Mouse (Mus musculus) regulatory T cell (primary cell): ENCODE results near the gene Igsf10.
"Not testable (repeated sequence)": the region's sequence is repeated elsewhere in the genome, so short reads cannot be mapped to it uniquely, and the experiment has no call there.

Source experiments
- in situ Hi-C: fragments of 300-600 bp; cut with MboI, MseI; formaldehyde crosslinking; loops from one replicate; pipeline ENCODE4 v1.15.1; 2025; ENCODE audit warnings: high pct_unique_total_duplicates

Gene Igsf10

DNA sequence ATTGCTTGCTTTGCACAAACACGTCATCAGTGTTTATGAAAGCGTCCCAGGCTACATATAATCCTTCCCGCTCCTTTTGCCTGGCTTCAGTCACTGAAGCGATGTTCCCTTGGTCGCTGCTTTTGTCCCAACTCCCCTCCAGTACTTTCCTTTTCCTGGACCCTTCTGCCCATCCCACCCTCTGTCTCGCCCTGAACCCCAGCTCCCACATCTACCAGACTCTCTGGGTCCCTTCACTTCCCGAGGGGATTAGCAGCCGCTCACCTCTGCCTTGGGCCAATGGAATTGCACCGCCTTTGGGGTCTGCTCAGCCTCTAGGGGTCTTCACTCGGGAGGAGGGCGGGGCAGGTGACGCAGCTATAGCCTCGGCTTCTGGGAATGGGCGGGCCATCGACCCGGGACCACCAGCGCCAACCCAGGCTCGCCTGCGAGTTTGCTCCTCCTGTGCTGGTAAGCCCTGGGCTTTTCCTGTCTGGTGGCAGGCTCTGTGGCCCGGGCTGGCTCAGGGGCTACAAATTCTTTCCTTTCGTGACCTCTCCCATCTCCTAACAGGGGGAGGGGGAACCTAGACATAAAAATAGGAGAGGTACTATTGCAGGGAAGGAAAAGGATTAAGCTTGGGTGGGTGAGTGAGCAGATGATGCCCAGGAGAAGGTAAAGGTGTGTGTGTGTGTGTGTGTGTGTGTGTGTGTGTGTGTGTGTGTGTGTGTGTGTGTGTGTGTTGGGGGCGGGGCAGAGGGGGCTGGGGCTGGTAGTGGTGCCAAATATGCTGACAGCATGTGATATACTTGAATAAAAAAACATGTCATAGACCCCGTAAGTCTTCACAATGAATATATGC, at the start of gene Igsf10:
TSS of gene Igsf10 (minus strand) at position 330 of the 841 bp plus-strand sequence.
- in situ Hi-C loops: no loop called here

DNA sequence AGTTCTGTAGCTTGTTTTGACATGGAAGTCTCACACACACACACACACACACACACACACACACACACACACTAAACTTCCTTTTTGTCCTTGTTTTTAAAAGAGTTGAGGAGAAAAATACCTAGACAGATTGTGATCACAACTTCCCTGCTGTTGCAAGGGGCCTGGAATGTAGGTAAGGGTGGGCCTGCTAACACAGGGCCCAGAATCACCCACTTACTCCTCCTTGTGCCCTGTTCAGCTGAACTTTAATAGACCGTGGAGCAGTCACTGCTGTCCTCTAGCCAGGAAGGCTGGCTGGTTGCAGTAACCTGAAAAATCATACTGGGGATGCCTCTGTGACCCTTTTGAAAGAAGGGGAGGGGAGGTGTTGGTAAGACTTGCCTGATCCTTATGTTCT, 41.4 kb upstream of the Igsf10 start:
- in situ Hi-C loops: no loop called here

DNA sequence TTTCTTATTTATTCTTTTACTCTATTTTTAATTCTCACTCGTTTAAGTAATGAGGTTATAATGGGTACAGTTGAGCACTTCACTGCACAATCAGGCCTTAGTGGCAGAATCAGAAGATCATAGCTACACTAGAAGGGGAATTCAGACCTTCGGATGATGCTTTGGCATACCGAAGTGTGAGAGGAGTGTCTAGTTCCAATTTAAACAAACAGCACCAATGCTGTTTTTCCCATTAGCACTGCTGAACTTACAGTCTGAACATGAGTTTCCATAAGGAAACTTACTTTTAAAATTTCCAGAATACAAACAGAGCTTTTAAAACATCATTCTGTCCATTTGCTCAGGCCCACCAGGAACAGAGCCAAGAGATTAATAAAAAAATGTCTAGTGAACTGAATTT, 40.8 kb upstream of the Igsf10 start:
- in situ Hi-C loops: no loop called here

DNA sequence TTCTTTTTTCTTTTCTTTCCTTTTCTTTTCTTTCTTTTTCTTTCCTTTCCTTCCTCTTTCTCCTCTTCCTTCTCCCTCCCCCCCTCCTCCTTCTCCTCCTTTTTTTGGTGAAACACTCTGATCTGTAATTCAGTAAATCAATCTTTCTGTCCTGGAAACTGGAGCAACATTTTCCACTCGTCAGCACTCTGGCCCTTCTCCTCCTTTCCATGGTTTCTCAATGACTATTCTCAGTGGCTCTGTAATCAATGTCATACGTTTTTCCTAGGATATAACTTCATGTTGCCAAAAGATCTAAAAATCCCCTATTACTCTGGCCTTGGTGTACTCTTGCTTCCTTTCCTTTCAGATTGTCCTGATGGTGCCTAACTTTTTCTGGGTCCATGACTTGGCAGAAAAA, 40.1 kb upstream of the Igsf10 start:
- in situ Hi-C loops: no loop called here

DNA sequence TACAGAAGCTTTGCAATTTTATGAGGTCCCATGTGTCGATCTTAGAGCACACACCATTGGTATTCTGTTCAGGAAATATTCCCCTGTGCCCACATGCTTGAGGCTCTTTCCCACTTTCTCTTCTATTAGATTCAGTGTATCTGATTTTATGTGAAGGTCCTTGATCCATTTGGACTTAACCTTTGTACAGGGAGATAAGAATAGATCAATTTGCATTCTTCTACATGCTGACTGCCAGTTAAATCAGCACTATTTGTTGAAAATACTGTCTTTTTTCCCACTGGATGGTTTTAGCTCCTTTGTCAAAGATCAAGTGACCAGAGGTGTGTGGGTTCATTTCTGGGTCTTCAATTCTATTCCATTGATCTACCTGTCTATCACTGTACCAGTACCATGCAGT, 34.6 kb upstream of the Igsf10 start:
- in situ Hi-C loops: not testable (repeated sequence)

DNA sequence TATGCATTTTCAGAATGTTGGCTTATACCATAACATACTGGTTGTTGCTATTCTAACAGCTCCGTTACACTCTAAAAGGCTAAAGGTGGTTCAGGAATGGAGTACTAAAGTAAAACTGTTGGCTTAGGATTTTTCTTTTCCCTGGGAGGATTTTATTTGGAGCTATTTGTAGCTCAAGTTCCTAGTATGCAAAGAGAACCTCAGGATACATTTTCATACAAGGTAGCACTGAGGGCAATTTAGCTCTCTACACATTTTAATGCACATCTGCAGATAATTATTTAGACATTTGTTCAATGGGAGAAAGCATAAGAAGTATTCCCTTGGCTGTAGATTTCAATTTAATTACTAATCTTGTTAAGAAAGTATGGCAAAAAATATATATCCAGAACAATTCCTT, 17.7 kb upstream of the Igsf10 start:
- in situ Hi-C loops: no loop called here

DNA sequence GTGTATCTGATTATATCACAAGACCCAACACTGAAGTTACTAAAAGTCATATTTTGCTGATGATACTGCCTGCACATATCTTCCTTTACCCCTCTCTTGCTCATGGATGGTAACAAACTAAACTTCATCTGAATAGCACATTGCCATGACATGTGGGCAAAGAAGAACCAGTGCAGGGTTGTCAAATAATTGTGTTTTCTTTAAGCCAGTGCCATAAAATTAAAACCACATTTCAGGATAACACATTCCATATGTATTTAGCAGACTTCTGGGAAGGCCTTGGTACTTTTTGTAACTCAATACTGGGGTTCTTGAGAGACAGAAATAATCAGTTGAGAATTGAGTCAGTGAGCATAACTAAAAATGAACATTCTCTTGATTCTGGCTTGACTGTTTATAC, 15.9 kb upstream of the Igsf10 start:
- in situ Hi-C loops: no loop called here

DNA sequence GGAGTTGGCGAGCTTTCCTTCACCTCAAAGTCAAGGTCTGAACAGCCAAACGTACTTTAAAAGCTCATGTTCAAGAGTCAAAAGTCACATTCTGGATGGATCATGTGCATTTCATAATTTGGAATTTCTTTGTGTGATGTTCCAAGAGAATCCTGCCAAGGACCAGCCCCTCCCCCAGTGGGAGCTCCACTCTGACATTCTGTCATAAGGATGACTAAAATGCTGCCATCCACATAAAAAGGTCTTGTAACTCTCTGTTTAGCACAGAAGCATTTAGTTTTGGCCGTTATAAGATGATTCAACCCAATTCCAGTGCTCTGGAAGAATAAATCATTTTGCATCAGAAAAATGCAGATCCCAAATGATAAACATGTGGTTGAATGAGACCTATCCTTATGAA, 10.0 kb upstream of the Igsf10 start:
- in situ Hi-C loops: no loop called here

DNA sequence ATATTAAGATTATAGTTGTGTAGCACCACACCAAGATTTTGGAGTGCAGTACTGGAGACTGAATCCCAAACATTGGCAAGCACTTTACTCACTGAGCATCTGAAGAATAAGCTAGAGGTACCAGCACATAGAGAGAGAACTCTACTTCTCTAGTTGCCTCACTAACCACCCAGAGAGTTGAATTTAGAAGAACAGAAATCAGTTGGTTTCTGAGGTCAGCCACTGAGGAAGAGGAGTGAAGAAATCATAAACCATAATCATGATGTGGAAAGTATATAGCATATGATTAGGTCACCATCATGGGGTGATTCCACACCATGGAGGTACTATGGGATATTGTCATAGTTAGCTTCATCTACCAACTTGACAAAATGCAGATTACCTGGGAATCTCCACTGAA, 7.6 kb upstream of the Igsf10 start:
- in situ Hi-C loops: no loop called here

DNA sequence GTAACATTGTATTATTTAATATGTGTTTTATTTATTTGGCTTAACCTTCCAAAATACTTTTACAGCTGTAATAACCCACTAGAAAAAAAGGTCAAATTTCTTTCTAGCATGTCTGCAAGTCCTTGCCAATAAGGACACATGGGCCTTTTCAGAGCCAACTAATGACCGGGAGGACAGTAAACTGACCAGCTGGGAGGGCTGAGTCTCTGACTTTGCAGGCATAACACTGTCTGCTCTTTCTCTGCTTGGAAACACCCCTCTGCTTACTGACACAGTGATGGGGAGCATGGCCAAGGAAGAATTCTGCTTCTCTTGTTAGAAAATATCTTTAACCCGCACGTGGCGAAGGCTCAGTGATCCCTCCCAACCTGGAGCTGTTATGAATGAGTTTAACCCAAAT, 1.2 kb downstream of the Igsf10 start:
- in situ Hi-C loops: no loop called here

DNA sequence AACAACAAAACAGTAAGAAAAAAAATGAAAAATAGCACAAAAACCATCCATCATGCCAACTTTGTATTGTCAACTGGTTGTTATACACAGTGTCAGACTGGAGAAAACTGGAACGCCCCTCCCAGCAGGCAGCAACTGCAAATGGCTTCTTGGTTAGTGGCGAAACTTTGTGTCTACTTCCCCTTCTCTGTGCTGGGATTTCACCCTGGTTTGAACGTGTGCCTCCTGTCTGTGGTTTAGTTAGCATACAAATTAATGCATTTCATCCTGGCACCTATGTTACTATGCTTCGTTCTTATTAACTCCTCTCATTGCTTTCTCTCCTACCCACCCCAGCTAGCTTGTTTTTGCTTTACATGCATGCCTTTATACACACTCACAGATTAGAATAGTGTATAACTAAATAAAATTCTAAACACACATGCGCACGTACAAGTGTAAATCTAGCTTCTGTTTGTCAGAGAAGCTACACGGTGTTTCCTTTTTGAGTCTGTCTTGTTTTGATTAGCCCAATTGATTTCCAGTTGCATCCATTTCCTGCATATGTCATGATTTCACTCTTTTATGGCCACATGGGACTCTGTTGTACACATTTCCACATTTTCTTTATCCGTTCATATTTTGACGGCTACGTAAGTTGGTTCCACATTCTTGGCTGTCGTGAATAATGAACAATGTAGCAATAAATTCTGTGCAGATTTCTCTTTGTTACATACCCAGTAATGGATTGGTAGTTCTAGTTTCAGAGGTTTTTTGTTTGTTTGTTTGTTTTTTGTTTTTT, 2.4 kb downstream of the Igsf10 start:
- in situ Hi-C loops: no loop called here

DNA sequence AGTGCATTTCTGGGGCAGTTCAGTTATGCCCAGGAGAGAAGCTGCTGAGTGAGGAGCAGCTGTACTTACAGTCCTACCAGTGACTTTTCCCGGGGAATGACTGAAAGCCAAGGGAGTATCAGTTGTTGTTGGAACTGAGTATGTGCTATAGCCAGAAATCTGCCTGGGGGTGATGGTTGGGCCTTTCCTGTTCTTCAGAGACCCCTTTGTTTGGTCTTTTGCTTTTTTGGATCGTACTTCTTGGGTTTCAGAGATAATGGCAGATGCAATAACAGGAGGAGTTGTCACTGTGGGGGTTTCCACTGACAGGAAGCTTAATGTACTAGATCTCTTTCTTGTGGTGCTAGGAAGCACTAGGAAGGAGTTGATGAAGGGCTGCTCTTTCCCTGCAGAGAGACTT, 15.7 kb downstream of the Igsf10 start:
- in situ Hi-C loops: loop anchor here (10.0 kb wide), 1 partner anchor 776 kb away; no protein-coding TSS in a partner anchor

DNA sequence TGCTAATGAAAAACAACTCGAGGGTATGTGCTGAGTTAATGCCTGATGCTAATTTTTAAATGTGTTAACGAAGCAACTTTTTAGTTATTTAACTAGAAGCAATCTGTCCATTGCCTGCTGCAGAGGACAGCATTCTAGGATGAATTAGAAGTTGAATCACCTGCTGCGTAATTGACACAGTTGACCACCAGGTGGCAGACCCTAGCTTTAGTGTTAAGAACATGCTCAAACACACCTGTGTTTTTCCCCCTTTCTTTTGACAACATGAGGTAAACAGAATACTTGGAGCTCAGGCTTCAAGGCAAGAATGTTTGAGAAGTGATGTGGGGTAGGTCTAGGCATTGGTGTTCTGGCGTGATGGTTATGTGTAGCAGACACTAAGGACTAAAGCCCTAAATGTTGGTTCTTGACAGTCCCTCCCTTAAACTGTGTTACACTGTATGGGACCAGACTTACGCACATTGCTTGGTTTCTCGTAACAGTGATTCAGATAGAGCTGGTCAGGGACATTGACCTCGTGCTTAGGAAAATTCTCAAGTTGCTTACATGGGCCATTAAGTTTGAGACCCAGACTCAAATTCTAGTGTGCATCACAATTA, 22.8 kb downstream of the Igsf10 start:
- in situ Hi-C loops: loop anchor here (5.0 to 10.0 kb wide), 3 partner anchors 176 to 783 kb away; no protein-coding TSS in a partner anchor

DNA sequence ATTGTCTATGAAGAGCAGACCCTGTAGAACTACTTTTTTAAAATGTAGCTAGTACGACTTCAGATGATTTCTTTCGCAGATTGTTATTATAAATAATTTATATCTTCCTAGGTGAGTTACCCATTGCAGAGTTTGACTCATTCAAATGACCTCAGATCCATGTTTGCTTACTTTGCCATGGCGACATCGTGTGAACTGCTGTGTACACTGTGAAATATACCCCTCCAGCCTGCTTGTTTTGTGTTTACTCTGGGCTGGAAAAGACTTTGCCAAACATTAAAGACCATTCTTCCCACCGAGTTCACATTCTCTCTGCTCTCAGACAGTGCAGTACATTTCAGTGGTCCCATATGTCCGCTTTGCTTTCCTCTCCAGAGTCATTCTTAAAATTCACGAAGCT, 28.1 kb downstream of the Igsf10 start:
- in situ Hi-C loops: no loop called here

DNA sequence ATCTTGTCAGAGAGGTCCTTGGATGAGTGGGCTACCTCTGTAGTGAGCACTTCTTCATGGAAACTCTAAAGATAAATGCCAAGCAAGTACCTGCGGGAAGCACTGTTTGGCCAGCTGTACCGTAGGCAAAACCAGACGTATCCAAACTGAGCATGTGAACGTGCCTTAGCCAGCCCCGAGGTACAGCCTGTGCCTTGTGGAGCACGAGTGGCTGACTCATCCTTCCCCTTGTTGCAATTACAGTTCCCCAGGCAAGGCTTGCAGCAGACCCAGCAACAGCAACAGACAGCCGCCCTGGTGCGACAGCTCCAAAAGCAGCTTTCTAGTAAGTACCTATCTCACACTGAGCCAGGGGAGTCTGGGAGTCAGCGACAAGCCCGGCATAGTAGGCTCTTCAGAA, 31.6 kb downstream of the Igsf10 start:
- in situ Hi-C loops: no loop called here

DNA sequence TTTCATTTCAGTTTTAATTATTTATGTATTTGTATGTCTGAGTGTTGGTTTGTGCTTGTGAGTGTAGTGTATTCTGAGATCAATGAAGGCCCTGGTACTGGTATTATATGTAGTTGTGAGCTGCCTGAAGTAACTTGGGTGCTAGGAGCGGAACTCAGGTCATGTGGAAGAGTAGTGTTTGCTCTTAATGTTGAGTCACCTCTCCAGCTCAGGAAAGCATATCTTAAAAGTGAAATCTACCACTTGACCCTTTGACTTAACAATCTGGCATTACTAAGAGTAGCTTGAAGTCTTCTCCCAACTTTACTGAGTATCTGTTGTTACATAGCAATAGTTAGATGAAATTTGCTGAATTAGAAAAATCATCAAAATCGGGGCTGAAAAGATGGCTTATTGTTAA, 38.7 kb downstream of the Igsf10 start:
- in situ Hi-C loops: no loop called here

DNA sequence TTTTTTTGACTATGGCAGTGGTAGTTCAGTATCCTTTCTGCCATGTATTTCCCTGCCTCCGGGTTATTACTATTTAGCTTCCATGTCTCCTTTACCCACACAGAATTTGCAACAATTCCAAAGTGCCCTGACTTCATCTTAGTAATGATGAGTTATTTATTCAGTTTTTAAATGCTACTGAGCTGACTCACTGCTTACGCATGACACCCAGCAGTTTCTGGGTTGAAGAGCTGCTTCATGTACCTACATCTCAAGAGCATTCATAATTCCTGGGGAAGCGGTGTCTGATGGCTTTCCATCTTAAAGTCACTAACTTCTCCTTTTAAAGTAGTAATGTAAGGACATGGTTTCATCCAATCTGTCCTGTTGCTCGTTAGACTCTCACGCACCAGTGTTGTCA, 39.2 kb downstream of the Igsf10 start:
- in situ Hi-C loops: no loop called here

DNA sequence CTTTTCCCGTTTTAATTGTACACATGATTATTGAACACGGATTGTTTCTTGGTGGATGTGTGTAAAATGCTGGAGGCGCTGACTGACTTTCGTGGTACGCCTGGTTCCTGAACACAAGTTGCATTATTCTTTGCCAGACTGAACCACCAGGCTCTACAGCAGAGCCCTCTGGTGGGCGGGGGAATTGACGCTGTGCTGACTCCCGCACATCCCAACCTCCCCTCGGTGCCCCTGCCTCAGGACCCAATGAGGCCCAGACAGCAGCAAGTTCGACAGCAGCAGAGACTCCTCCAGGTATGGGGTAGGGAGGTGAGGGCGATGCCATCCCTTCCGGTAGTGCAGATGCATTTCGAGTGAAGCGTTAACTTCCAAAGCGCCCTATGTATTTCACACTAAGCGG, 46.5 kb downstream of the Igsf10 start:
- in situ Hi-C loops: no loop called here

DNA sequence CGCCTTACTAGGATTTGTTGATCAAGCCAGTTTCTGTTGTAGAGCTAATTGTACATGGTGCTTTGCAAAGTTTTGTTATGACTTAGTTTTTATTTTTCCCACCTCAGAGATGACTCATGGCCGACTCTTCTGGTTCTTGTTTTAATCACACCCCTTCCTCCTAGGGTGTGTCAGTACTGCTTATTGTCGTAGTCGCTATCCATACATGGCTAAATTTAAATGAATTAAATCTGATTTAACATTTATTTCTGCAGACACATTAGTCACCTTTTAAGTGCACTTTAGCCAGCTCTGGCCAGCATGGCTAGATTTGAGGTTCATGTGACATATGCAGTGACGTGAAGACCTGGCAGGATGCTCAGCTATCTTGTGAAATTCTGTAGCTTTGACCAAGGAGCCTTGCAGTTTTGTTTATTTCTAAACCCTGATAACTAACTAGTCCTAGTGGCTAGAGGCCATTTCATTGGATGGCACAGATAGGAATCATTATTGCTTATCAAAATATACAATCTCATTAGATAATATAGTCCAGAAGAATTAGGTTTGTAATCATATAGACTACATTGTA, 47.5 kb downstream of the Igsf10 start:
- in situ Hi-C loops: no loop called here

DNA sequence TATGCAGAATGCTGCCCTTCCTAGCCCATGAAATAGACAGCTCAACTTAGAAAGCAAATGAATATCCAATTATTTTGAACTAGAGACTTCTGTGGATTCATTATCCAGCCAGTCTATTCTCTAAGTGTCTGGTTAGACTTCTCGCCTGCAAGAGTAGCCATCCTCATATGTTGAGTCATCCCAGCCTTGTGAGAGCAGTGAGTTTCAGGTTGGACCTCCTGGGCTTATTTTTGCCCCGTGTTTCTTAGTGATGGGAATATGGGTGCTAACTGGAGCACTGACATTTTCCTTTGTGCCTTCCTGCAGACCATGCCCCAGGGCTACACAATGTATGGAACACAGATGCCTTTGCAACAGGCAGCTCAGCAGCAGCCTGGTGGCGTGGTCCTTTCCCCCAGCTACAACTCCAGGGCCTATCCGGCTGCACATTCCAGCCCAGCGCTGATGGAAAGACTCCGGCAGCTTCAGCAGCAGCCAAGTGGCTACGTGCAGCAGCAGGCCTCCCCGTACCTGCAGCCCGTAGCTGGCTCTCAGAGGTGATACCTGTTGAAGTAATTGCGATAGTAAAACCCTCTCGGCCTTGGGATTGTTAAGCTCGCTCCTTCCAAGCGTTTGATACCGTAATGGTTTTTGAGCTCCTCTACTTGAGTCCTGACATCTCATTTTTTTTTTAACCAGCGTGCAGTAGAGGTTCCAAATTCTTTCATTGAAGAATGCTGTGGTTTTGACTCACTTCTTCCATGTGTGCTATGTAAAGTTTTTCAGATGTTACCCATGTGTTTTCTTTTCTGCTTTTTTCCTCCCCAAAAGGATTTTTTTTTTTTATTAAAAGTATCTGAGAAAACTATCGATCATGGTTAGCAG, 48.3 kb downstream of the Igsf10 start:
- in situ Hi-C loops: no loop called here
